Mouse (Mus musculus) heart, embryonic 14.5 days (tissue): ENCODE results near the gene Pank1. TPM values are rescaled to one million over a fixed set of nuclear protein-coding genes. Genes with fewer than 3 reads are reported as not detected.

ENCODE experiments used
- ATAC-seq: fragments of 200-750 bp; cut with Nextera tagmentation; 2 replicates; pipeline ENCODE4 v1.8.0; 2017; ENCODE audit warnings: low read depth, moderate TSS enrichment; ENCODE audit not compliant: insufficient number of reproducible peaks, insufficient read depth, low FRiP score
- H3K27ac ChIP-seq, 2 experiments: fragments of 200-500 bp in 1 of 2; fragments of 300-500 bp in 1 of 2; sonication (generic) in 1 of 2; replicated peaks in 1 of 2; 2 replicates each; pipeline ENCODE4 v1.5.1; 2012 to 2014; ENCODE audit warnings: low read depth in 2 of 2, low read length in 2 of 2, control low read depth in 1 of 2, mild to moderate bottlenecking in 1 of 2, mixed read lengths in 1 of 2; ENCODE audit not compliant: control insufficient read depth in 1 of 2, insufficient read depth in 1 of 2
- H3K27me3 ChIP-seq: fragments of 300-500 bp; sonication (generic); 2 replicates; pipeline ENCODE4 v1.6.1; 2014; ENCODE audit warnings: mild to moderate bottlenecking, low read length, control low read depth; ENCODE audit not compliant: control insufficient read depth, insufficient read depth
- H3K36me3 ChIP-seq: fragments of 300-500 bp; sonication (generic); 2 replicates; pipeline ENCODE4 v1.6.1; 2014; ENCODE audit warnings: mild to moderate bottlenecking, control low read depth, low read length, mixed read lengths; ENCODE audit not compliant: control insufficient read depth, insufficient read depth
- H3K4me1 ChIP-seq, 2 experiments: fragments of 200-500 bp in 1 of 2; fragments of 300-500 bp in 1 of 2; sonication (generic) in 1 of 2; 2 replicates each; pipeline ENCODE4 v1.6.1; 2012 to 2014; ENCODE audit warnings: low read length in 2 of 2, control low read depth in 1 of 2, mixed read lengths in 1 of 2; ENCODE audit not compliant: control insufficient read depth in 2 of 2, insufficient read depth in 2 of 2
- H3K4me2 ChIP-seq: fragments of 300-500 bp; sonication (generic); 2 replicates; pipeline ENCODE4 v1.6.1; 2014; ENCODE audit warnings: mild to moderate bottlenecking, low read length
- H3K4me3 ChIP-seq, 2 experiments: fragments of 200-500 bp in 1 of 2; fragments of 300-500 bp in 1 of 2; sonication (generic) in 1 of 2; 2 replicates each; pipeline ENCODE4 v1.5.1; 2012 to 2014; ENCODE audit warnings: low read length in 2 of 2, mild to moderate bottlenecking in 2 of 2, control low read depth in 1 of 2, low read depth in 1 of 2, moderate library complexity in 1 of 2; ENCODE audit not compliant: control insufficient read depth in 1 of 2, insufficient read depth in 1 of 2
- H3K9ac ChIP-seq: fragments of 300-500 bp; sonication (generic); 2 replicates; pipeline ENCODE4 v1.6.1; 2014; ENCODE audit warnings: mild to moderate bottlenecking, low read length
- H3K9me3 ChIP-seq: fragments of 300-500 bp; sonication (generic); 2 replicates; pipeline ENCODE4 v1.6.1; 2016; ENCODE audit warnings: low read length, control low read depth; ENCODE audit not compliant: control insufficient read depth
- WGBS: fragments of 180-500 bp; shearing (Covaris S2); extraction: QIAGEN DNeasy Blood & Tissue Kit; methylation state at CpG from one replicate; pipeline ENCODE4 v1.1.7; 2014; 5-methylcytosine and 5-hydroxymethylcytosine counted together
- microRNA counts: library from miRNA; unstranded; fragments of <30 nt; microRNA quantifications from one replicate; lab custom pipeline; 2016
- microRNA-seq: library from miRNA; unstranded; fragments of <30 nt; microRNA quantifications from one replicate; pipeline ENCODE4, GENCODE M21; 2016
- polyA plus RNA-seq: library from polyadenylated mRNA; unstranded; fragments of >200 nt; fragmentation: Nextera tagmentation; extraction: Ambion mirVana; gene quantifications from 2 replicates; pipeline ENCODE4 v1.2.1, GENCODE M21; 2014

The Pank1 gene
- polyA plus RNA-seq, 1 experiment from 2014 or later: 19.4 TPM

DNA sequence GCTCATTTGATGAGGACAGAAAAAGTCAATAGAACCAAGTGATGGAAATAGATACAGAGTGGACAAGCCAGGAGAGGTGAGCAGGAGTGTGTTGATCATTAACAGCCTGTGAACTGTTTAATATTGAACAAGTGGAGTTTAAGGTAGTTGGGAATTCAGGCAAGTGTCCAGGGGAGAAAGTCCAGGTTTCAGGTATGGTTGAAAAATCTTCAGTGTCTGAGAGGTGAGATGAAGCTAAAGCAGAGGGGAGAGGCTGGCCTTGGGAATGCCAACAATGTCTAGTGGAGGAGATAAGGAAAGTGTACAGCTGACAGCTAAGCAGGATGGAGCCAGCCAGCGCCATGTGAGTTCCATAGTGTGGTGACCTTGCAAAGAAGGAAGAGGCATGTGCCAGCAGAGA lies 120.5 kb downstream of the Pank1 start:
- 15% methylated on average over 1 of the region's 1 CpGs for WGBS
- peak overlapping the region; percentile 65 to 76 for H3K27ac ChIP-seq
- H3K4me3 ChIP-seq: no peak overlapping the region
- no peak overlapping the region for H3K4me2 ChIP-seq
- H3K36me3 ChIP-seq: no peaks in the 10 kb centered on the region
- no peaks in the 10 kb centered on the region for H3K9me3 ChIP-seq
- no peak overlapping the region for H3K9ac ChIP-seq
- ATAC-seq: peak; percentile 77
- peaks cover 4 to 17% of the 10 kb centered on the region in 2 experiments; a peak in 2 of 4 replicates for H3K4me1 ChIP-seq
- H3K27me3 ChIP-seq: no peaks in the 10 kb centered on the region

MicroRNAs encoded within 50 kb of the gene (microRNA counts, 519-probe panel; counts per million panel counts)
- microRNA mmu-miR-107 (lab: Ali Mortazavi, UCI): 6,645 counts per million, percentile 92 among the panel's probes with 10 or more counts

Small RNA genes lying within 50 kb of the gene (microRNA-seq; reads per million reads assigned to microRNA genes)
- gene Mir107: 3,753 reads per million, percentile 89 among the genes with 10 or more reads in this experiment

Other genes with a start within 250 kb of the Pank1 start
- gene Ifit1bl2, start 238.7 kb downstream of the Pank1 start, polyA plus RNA-seq: 1.0 and 1.1 TPM in 2 replicates
- 0.43 and 1.1 TPM in 2 replicates for gene Ifit1, start 238.6 kb downstream of the Pank1 start, polyA plus RNA-seq
- gene Slc16a12, start 132.2 kb downstream of the Pank1 start, polyA plus RNA-seq: 19.7 and 20.2 TPM in 2 replicates
- 33.2 and 38.0 TPM in 2 replicates for gene Kif20b, start 42.9 kb upstream of the Pank1 start, polyA plus RNA-seq